Mouse (Mus musculus) thymus, postnatal 10 days (tissue): ENCODE measurements around the gene Arhgap24.
"Not testable (repeated sequence)": the region's sequence is repeated elsewhere in the genome, so short reads cannot be mapped to it uniquely, and the experiment has no call there.

Experiments
- DNase-seq, 2 experiments: peaks; one replicate each; pipeline ENCODE4 v3.0.0; 2021; ENCODE audit warnings: low spot score in 2 of 2

Arhgap24 gene

DNA sequence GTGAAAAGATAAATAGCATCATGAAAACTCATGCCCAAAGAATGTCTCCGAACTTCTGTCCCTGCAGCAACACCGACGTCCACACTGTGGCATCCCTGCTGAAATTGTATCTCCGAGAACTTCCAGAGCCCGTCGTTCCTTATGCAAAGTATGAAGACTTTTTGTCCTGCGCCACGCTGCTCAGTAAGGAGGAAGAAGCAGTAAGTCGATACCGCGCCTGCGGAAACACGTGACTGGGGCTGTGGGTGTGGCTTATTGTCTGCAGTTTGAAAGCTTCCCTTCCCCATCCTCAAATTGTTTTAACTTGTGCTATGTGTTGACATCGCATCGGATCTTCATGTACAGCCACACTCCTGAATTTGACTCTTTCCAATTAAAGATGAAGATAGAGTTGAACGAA is 394.4 kb downstream of the Arhgap24 start:
- DNase-seq: no peak

DNA sequence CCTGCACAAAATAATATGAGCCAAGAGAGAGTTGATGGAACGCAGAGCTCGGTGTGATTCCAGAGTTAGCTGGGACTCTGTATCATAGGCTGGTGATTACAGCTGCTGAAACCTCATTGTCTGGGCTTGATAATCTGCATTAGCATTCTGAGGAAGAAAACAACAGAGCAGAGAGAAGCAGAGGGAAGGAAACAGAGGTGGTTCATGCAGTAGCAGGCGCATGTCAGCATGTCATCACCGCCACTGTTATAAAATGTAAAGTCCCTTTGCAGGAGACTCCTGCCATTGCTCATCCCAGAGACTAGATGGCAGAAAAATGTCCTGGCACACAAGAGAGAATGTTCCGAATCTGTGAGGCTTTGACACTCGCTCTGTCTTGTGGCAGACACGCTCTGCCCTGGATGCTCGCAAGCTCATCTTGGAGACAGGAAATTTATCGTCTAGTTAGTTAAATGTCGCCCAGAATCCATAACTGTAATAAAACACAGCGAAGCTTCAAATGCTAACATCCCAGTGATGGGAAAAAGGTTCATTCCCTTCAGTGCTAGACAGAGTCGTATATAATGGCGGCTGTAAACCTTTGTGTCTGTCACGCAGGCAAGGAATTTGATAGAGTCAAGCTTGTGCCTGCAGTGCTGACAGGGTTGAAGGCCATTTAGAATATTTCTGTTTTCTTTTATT is 407.4 kb downstream of the Arhgap24 start:
- DNase-seq: no peak

DNA sequence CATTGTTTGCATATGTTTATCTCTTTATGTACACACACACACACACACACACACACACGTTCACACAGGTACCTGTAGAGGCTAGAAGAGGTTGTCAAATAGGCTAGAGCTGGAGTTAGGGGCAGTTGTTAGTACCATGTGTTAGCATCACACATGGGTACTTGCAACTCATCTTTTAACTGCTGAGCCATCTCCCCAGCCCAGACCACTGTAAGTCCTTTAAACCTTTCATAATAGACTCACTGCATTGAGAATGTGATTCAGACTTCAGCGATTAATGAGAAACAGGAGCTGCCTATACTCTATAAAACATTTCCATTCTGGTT is 407.9 kb downstream of the Arhgap24 start:
- no peak for DNase-seq

DNA sequence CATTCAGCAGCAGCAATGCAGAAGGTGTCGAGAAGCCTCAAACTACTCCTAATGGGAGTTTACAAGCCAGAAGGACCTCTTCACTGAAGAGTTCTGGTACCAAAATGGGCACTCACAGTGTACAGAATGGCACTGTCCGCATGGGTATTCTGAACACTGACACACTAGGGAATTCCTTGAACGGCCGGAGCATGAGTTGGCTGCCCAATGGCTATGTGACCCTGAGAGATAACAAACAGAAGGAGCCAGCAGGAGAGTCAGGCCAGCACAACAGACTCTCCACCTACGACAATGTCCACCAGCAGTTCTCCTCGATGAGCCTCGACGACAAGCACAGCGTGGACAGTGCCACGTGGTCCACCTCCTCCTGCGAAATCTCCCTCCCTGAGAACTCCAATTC is 411.0 kb downstream of the Arhgap24 start:
- DNase-seq: no peak

DNA sequence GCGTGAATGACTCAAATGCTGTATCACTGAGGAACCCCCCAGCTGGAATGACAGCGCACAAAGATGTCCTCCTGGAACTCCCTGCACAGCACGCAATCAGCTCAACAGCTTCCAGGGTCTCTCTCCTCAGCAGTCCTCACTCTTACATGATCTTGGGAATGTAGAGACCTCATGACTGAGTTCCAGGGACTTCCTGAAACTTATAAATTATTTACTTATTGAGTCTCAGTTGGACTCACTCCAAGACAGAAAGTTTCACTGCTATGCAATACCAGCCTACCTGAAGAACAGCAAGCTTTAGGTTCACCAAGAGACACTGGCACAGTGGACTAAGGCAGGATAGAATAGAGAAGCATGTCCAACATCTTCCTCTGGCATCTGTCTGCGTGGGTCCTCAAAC is 417.1 kb downstream of the Arhgap24 start:
- DNase-seq: no peak

DNA sequence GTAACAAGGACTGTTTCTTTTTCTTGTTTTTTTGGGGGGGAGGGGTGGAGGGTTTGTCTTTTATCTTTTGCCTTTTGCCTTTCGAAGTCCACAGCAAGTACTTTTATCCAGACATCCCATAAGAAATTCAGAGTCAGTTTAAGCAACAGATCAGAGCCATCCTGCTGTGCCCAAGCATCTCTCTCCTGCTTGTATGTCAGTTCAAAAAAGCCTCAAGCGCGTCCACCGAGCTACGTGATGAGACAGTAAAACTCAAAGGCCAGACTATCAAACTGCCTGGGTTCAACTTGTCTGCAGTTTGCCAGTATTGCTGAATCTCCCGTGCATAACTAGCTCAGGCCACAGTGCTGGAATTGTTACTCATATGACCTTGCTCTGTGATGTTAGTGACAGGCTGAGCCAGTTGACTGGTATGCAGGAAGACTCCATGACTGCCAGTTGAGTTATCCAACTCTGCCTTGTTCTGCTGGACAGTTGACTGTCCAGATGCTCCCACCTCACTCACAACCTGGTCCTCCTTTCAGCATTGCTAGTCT is 418.6 kb downstream of the Arhgap24 start:
- no peak for DNase-seq

DNA sequence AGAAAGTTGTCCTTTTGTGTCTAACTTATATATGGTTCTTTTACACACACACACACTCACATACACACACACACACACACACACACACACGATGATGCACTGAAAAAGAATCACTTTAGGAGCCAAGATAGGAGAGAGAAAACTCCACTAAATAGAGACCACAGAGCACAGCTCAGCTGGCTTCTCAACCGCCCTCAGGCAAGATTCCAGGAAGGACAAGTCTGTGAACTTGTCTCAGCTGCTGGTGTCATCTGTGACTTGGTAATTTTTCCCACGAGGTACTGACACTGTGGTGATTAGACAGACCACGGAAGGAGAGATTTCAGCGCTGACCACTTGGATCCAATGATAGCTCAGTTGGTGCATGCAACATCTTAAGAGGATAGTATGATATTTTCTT is 420.0 kb downstream of the Arhgap24 start:
- no peak for DNase-seq

DNA sequence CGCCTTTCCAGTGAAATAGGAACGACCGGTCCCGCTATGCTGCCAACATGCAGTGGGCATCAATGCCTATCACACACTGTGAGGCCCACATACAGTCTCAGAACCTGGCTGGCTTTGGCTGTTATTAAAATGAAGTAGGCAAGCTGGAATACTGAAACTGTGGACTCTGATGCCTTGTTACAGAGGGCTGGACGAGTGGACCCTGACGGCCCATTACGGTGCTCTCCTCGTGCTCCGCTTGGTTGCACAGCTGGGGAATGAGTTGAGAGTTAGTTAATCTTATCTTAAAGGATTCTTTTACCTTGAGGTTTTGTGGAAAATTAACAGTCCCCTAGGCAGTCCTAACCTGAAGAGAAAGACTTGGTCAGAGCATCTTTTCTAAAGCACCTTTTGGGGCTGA is 422.3 kb downstream of the Arhgap24 start:
- no peak for DNase-seq

DNA sequence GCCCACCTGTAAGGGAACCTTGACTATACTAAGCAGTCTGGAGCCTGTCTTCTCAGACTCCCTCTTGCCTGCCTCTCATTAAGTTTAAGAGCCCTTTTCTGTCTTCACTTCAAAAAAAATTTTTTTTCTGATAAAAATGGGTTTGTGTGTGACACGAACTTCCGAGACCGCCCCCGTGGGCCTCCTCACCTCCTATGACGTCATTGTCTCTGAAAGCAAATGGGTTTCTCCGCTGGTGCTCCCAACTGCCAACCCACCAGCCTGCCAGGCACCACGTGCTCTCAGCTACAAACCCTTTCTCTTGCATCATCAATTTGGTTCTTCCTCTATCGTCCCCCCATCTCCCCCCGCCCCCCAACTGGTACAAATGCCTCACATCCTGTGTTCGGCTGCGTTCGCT is 422.9 kb downstream of the Arhgap24 start:
- DNase-seq: no peak

DNA sequence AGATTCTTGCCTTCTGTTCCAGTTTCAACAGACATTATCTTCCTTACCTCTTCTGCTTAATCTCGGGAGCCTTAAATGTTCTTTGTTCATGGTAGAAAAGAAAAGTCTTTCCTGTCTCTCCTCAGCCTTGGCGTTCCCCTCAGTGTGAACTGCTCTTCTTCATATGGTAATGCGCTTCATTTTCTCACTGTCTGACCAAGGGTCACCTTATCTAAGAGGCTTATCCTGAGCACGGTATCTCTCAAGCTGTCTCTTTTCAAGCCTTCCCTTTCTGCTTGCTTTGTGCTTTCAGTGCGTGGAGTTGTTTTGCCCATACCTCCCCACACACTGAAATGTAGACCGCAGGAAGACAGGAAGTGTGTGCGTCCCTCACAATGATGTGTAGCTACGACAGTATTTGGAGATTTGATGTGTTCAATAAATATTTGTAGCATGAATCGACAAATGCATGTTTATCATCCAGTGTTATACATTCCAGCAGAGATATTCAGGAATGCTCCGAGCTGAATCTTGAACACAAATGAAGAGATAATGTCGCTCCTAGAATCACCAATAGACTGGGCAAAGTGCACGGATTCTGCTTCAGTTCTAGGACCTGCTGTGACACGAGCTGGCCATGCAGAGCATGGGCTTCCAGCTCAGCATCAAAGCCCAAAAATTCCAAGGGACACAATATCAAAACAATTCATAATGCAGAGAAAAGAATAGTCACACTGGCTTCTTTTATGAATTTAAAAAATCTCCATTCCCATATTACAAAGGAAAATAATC is 424.4 kb downstream of the Arhgap24 start:
- DNase-seq: no peak

DNA sequence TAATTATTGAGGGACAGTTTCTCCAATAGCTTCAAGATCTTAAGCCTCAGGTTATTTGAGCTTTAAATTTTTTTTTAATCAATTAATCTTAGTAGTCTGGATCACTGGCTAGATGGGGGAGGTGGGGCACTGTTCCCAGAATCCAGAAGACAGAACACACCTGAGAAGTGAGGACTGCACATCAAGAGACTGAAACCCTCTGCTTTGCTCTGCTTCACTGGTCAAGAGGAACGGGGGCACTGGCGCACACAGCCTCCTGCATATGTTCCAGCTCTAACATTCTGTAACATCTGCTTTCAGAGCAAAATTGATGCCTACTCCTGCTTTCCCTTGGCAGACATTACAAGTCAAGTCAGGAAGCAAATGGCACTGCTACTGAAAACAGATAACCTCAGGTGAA is 439.0 kb downstream of the Arhgap24 start:
- DNase-seq: no peak

DNA sequence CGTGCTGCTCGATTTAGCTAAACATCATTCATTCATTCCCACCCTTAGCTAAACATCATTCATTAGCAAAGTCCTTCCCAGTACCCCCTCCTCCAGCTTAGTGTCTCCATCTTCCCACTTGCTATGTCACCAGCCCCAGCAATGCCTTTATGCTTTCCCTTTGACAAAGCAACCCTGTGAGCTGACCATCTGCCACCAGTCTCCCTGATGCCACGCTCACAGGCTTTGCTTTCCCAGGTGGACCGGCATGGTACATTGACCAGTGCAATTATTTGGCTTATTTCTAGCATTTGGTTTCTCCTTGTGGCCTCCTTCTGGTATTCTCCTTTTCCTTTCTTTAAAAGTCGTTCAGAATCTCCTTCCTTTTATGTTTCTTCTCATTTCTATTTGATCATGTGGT is 445.6 kb downstream of the Arhgap24 start:
- no peak for DNase-seq

DNA sequence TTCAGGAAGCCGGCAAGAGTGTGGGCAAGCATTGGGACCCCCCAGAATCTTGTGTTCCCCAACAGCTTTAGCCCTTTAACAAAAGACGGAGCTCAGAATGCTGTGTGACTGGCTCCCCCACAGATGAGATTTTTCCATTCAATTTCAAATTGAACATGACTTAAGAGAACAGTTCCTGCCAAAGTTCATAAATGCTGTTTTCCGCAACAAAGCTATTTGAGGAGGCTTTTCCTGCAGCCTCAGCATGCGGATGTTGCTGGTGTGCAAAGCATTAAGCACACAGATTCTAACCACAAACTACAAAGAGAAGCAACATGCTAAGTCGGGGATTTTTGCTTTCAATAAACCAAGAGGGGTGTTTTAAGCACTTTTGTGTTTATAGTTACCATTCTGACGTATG is 449.0 kb downstream of the Arhgap24 start:
- no peak for DNase-seq

DNA sequence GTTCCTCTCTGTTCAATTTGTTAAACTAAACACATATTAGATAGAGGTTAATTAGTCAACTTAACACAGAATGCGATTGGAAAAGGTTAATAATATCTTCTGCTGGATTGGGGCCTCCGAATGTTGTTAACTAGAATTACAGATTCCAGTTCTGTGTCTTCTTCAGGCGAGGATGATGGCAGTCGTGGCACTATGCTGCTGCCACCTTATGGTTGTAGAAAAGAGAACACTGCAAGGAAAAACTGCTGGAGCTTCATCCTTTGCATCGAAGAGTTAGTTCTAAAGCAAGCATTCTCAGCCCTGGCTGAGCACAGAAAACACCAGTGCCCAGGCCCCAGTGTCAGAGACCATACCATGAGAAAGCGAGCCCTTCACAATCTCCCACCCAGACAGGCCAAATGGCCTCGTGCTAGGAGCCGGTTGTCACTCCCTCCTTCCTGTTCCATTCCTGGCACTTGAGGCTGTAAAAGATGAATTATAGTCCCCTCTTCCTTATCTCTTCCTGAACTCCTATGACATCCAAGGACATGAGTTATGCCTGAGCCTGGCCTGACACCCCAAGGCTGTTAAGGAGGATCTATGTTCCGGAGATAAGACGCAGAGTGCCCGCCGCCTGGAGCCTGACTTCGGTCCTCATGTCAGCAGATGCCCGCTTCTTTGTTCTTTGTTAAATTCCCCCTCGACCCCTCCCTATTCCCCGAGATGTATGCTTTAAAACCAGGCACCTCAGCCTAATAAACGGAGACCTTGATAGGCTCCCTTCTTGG is 462.9 kb downstream of the Arhgap24 start:
- not testable (repeated sequence) for DNase-seq

DNA sequence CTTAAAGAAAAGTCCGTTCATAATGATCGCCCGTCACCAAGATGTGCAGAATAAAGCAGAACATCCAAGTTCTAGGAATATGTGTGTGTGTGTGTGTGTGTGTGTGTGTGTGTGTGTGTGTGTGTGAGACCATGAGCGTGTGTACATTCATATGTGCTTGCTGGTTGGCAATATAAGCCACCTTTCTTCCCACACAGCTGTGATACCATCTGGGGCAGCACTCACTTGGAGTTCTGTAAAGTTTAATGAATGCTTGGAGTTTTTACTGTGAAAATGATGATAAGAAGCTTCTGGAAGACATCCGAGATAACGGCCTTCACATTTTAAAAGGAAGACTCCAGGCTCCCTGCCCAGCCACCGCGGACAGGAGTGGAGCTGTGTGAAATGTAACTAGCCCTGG is 465.4 kb downstream of the Arhgap24 start:
- DNase-seq: no peak

DNA sequence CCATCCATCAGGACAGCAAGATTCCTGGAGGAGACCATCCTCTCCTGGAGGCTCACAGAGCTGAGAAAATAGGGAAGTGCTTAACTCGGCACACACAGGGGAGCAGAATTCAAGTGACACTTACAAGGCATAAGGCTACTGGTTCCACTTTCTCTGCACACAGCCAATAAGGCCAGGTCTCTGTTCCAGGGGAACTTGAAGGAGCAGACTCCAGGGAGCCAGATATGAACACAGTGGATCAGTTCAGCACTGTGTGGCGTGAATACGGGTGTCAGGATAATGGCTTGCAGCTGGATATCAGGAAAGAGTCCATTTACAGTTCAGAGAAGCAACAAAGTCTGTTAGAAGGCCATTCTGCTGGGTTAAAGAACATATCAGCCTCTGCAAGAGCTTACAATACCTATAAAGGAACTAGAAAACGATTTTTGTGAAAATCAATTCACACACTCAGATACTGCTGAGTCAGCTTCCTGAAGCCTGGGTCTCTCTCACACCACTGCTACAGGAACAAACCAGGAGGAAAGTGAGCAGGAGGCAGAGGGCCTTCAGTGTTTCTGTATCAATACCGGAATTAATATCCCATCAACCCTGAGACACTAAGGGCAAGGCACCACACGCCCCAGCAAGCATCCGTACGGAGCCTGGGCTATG is 466.0 kb downstream of the Arhgap24 start:
- DNase-seq: no peak
